ENCODE assay signal across 17 mouse cellular contexts in the genomic region with DNA sequence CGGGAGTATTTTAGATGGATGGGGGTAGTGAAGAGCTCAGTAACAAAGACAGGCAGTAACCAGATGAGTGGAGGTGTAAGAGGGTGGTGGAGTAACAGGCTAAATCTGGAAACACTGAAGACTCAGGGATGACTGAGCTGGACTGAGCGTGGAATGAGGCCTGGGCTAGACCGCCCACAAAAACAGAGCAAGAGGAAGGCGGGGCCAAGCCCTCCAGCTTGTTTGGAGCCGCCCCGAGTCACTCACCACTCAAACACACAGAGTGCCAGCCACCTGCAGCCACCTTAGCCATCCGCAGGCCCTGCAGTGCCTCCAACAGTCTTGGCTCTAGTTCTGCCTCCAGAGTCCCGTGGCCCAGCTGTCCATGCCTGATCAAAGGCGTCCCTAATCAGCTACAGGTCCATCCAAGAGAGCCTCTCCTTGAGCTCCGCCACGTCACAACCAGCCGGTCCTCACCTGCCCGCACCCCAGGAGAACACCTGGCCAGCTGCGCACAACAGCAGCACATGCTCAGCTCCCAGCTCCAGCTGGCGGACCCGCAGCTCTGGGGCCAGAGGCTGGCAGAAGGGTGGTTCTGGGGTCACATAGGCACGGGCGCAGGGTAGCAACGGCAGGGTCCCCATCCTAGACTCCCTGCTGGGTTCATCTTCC. TPM values are rescaled to one million over a fixed set of nuclear protein-coding genes. Genes with fewer than 3 reads are reported as not detected.
DNase-seq lines count a peak whose midpoint lies in the region; ATAC-seq lines count a peak whose summit lies in the region.
"Had no signal": no experiment of that assay in that cellular context is flagged by ENCODE, and none has a peak within 500 bp of the region (broad histone marks: within the 10 kb centered on the region; RNA-seq: fewer than 3 reads in every experiment).

No protein-coding gene starts in this region.

- WGBS in heart, embryonic 12.5 days, result 76% methylated on average over 19 of the region's 19 CpGs
- WGBS in midbrain, embryonic 13.5 days, result 86% methylated on average over 19 of the region's 19 CpGs
- WGBS in midbrain, embryonic 16.5 days, result 82% methylated on average over 19 of the region's 19 CpGs

- no peak for ATAC-seq in heart, embryonic 12.5 days (ENCODE audit: insufficient number of reproducible peaks, low FRiP score)
- ATAC-seq in midbrain, embryonic 13.5 days, result no peak
- no peak for ATAC-seq in midbrain, embryonic 16.5 days
- ATAC-seq: intestine, embryonic 16.5 days; liver, postnatal 0 days had no signal

- no peak overlapping the region for H3K4me3 ChIP-seq in heart, embryonic 12.5 days
- H3K4me3 ChIP-seq in midbrain, embryonic 13.5 days (replicated peaks), result no peak overlapping the region
- no peak overlapping the region for H3K4me3 ChIP-seq in midbrain, embryonic 16.5 days (ENCODE audit: low read depth, low read length)
- H3K4me3 ChIP-seq: limb, embryonic 10.5 days; midbrain, embryonic 12.5 days; neural tube, embryonic 15.5 days had no signal

- H3K36me3 ChIP-seq in heart, embryonic 12.5 days, result peaks cover 48% of the 10 kb centered on the region
- H3K36me3 ChIP-seq in midbrain, embryonic 13.5 days, result peaks cover 49% of the 10 kb centered on the region
- H3K36me3 ChIP-seq in midbrain, embryonic 16.5 days (ENCODE audit: control insufficient read depth, insufficient read depth, low read length), result 0 out of 2 replicates have a peak, but pooled peaks cover 5% of the 10 kb centered on the region

- 0 out of 2 replicates have a peak overlapping the region, but pooled peaks have one; percentile 5 for H3K9ac ChIP-seq in heart, embryonic 12.5 days
- H3K9ac ChIP-seq in midbrain, embryonic 13.5 days (replicated peaks), result 0 out of 2 replicates have a peak overlapping the region, but pooled peaks have one; percentile 6
- H3K9ac ChIP-seq in midbrain, embryonic 16.5 days (ENCODE audit: low read depth, low read length), result no peak overlapping the region
- H3K9ac ChIP-seq: liver, postnatal 0 days; neural tube, embryonic 15.5 days had no signal

- no peaks in the 10 kb centered on the region for H3K9me3 ChIP-seq in heart, embryonic 12.5 days (replicated peaks)
- no peaks in the 10 kb centered on the region for H3K9me3 ChIP-seq in midbrain, embryonic 13.5 days
- H3K9me3 ChIP-seq in midbrain, embryonic 16.5 days (replicated peaks; ENCODE audit: control insufficient read depth, low read length, poor library complexity, severe bottlenecking), result no peaks in the 10 kb centered on the region
- H3K9me3 ChIP-seq: limb, embryonic 10.5 days; midbrain, embryonic 12.5 days; neural tube, embryonic 15.5 days had no signal

- H3K27ac ChIP-seq in heart, embryonic 12.5 days (ENCODE audit: poor library complexity, severe bottlenecking), result peak overlapping the region; percentile 66; the same call in 1 of the 2 replicates
- H3K27ac ChIP-seq in midbrain, embryonic 13.5 days, result no peak overlapping the region
- H3K27ac ChIP-seq in midbrain, embryonic 16.5 days (ENCODE audit: low read length), result no peak overlapping the region
- H3K27ac ChIP-seq: limb, embryonic 10.5 days; midbrain, embryonic 12.5 days; neural tube, embryonic 15.5 days had no signal

- H3K4me1 ChIP-seq in heart, embryonic 12.5 days (replicated peaks), result peaks cover 34% of the 10 kb centered on the region
- H3K4me1 ChIP-seq in midbrain, embryonic 13.5 days (replicated peaks), result peaks cover 17% of the 10 kb centered on the region
- peaks cover 13% of the 10 kb centered on the region for H3K4me1 ChIP-seq in midbrain, embryonic 16.5 days (ENCODE audit: control insufficient read depth, insufficient read depth, low read length)

- no peaks in the 10 kb centered on the region for H3K27me3 ChIP-seq in heart, embryonic 12.5 days (replicated peaks)
- H3K27me3 ChIP-seq in midbrain, embryonic 13.5 days, result no peaks in the 10 kb centered on the region
- H3K27me3 ChIP-seq in midbrain, embryonic 16.5 days (ENCODE audit: control insufficient read depth, insufficient read depth, low read depth, low read length), result no peaks in the 10 kb centered on the region
- H3K27me3 ChIP-seq: midbrain, embryonic 12.5 days; neural tube, embryonic 15.5 days had no signal

- no peak overlapping the region for H3K4me2 ChIP-seq in heart, embryonic 12.5 days
- no peak overlapping the region for H3K4me2 ChIP-seq in midbrain, embryonic 13.5 days (replicated peaks)
- H3K4me2 ChIP-seq in midbrain, embryonic 16.5 days (ENCODE audit: low read length), result no peak overlapping the region
- H3K4me2 ChIP-seq: midbrain, embryonic 12.5 days; neural tube, embryonic 15.5 days had no signal

- no peak for DNase-seq in heart, postnatal 10 days
- DNase-seq in R1 (ENCODE audit: low read depth, low spot score), result peak; percentile 75
- no peak for DNase-seq in thymus, postnatal 4 days
- DNase-seq in layer of hippocampus, adult 18-20 months (ENCODE audit: low spot score in 2 of 2), result no peak
- DNase-seq: cerebellum, adult 8-10 months; kidney, postnatal 4 days; liver, postnatal 0 days; lung, postnatal 10 days; right cerebral cortex, postnatal 14 days; thymus, adult 2 months had no signal

- intact Hi-C loops in heart, postnatal 10 days (cut with DNase I), result no loop called here

RNA-seq across cellular contexts. Expression of a gene that starts 4.3 kb away (rescaled TPM):
- polyA plus RNA-seq in heart, embryonic 12.5 days (2016; fragmentation: Nextera tagmentation; extraction: Ambion mirVana), result 6.1 and 8.9 TPM in 2 replicates
- 10 to 100 TPM in 1 of 2 experiments, 1 to 10 TPM in 1; 7.1 to 10.1 TPM for total RNA-seq in heart, postnatal 10 days (2021)
- 13.6 and 16.5 TPM in 2 replicates for polyA plus RNA-seq in midbrain, embryonic 13.5 days (2015; fragmentation: Nextera tagmentation; extraction: Ambion mirVana)
- polyA plus RNA-seq in midbrain, embryonic 16.5 days (2015; fragmentation: Nextera tagmentation; extraction: Ambion mirVana), result 10.6 and 10.7 TPM in 2 replicates
- total RNA-seq in layer of hippocampus, adult 18-20 months (2021), result 10 to 100 TPM; 10.1 to 11.2 TPM

RNA-seq across cellular contexts. Expression of a gene that starts 20.8 kb away (rescaled TPM):
- 20.5 and 21.0 TPM in 2 replicates for polyA plus RNA-seq in heart, embryonic 12.5 days (2016; fragmentation: Nextera tagmentation; extraction: Ambion mirVana)
- total RNA-seq in heart, postnatal 10 days (2021), result 10 to 100 TPM; 17.9 to 18.9 TPM
- polyA plus RNA-seq in midbrain, embryonic 13.5 days (2015; fragmentation: Nextera tagmentation; extraction: Ambion mirVana), result 52.5 and 58.6 TPM in 2 replicates
- 61.9 and 62.6 TPM in 2 replicates for polyA plus RNA-seq in midbrain, embryonic 16.5 days (2015; fragmentation: Nextera tagmentation; extraction: Ambion mirVana)
- total RNA-seq in layer of hippocampus, adult 18-20 months (2021), result 10 to 100 TPM; 39.3 to 41.6 TPM

RNA-seq across cellular contexts. Expression of a gene that starts 22.9 kb away (rescaled TPM):
- 14.4 and 15.8 TPM in 2 replicates for polyA plus RNA-seq in heart, embryonic 12.5 days (2016; fragmentation: Nextera tagmentation; extraction: Ambion mirVana)
- 10 to 100 TPM; 33.1 to 35.5 TPM for total RNA-seq in heart, postnatal 10 days (2021)
- 22.6 and 26.4 TPM in 2 replicates for polyA plus RNA-seq in midbrain, embryonic 13.5 days (2015; fragmentation: Nextera tagmentation; extraction: Ambion mirVana)
- 23.3 and 27.7 TPM in 2 replicates for polyA plus RNA-seq in midbrain, embryonic 16.5 days (2015; fragmentation: Nextera tagmentation; extraction: Ambion mirVana)
- total RNA-seq in layer of hippocampus, adult 18-20 months (2021), result 10 to 100 TPM; 50.8 to 51.0 TPM

RNA-seq across cellular contexts. Expression of a gene that starts 25.7 kb away (rescaled TPM):
- polyA plus RNA-seq in heart, embryonic 12.5 days (2016; fragmentation: Nextera tagmentation; extraction: Ambion mirVana), result 137 and 152 TPM in 2 replicates
- total RNA-seq in heart, postnatal 10 days (2021), result 10 to 100 TPM; 40.0 to 43.7 TPM
- 75.2 and 78.9 TPM in 2 replicates for polyA plus RNA-seq in midbrain, embryonic 13.5 days (2015; fragmentation: Nextera tagmentation; extraction: Ambion mirVana)
- polyA plus RNA-seq in midbrain, embryonic 16.5 days (2015; fragmentation: Nextera tagmentation; extraction: Ambion mirVana), result 22.6 and 23.7 TPM in 2 replicates
- total RNA-seq in layer of hippocampus, adult 18-20 months (2021), result under 1 TPM; 0.45 to 0.48 TPM

RNA-seq across cellular contexts. Expression of a gene that starts 50.5 kb away (rescaled TPM):
- 11.1 and 12.4 TPM in 2 replicates for polyA plus RNA-seq in heart, embryonic 12.5 days (2016; fragmentation: Nextera tagmentation; extraction: Ambion mirVana)
- total RNA-seq in heart, postnatal 10 days (2021), result 10 to 100 TPM in 1 of 2 experiments, 1 to 10 TPM in 1; 7.7 to 10.9 TPM
- 25.1 and 25.2 TPM in 2 replicates for polyA plus RNA-seq in midbrain, embryonic 13.5 days (2015; fragmentation: Nextera tagmentation; extraction: Ambion mirVana)
- polyA plus RNA-seq in midbrain, embryonic 16.5 days (2015; fragmentation: Nextera tagmentation; extraction: Ambion mirVana), result 27.3 and 27.5 TPM in 2 replicates
- 10 to 100 TPM; 18.3 to 19.7 TPM for total RNA-seq in layer of hippocampus, adult 18-20 months (2021)
